Mouse (Mus musculus) forebrain, embryonic 14.5 days (tissue): ENCODE measurements around the gene Atrn. TPM values are rescaled to one million over a fixed set of nuclear protein-coding genes. Genes with fewer than 3 reads are reported as not detected.

ENCODE experiments used
- ATAC-seq: fragments of 200-750 bp; cut with Nextera tagmentation; 2 replicates; pipeline ENCODE4 v1.8.0; 2017; ENCODE audit warnings: mild to moderate bottlenecking, moderate library complexity
- DNase-seq: peaks from one replicate; pipeline ENCODE4 v3.0.0-alpha.2; 2015; ENCODE audit warnings: low spot score
- H3K27ac ChIP-seq: fragments of 300-500 bp; sonication (generic); 2 replicates; pipeline ENCODE4 v1.5.1; 2014; ENCODE audit warnings: low read depth, mild to moderate bottlenecking, control low read depth, low read length, moderate library complexity
- H3K27me3 ChIP-seq: fragments of 300-500 bp; sonication (generic); replicated peaks from 2 replicates; pipeline ENCODE4 v1.6.1; 2014; ENCODE audit warnings: low read length, control low read depth, mixed read lengths; ENCODE audit not compliant: control insufficient read depth, insufficient read depth
- H3K36me3 ChIP-seq: fragments of 300-500 bp; sonication (generic); 2 replicates; pipeline ENCODE4 v1.6.1; 2014; ENCODE audit warnings: low read length, control low read depth; ENCODE audit not compliant: control insufficient read depth, insufficient read depth
- H3K4me1 ChIP-seq: fragments of 300-500 bp; sonication (generic); 2 replicates; pipeline ENCODE4 v1.6.1; 2014; ENCODE audit warnings: antibody characterized with exemption, low read length, control low read depth; ENCODE audit not compliant: control insufficient read depth, insufficient read depth
- H3K4me2 ChIP-seq: fragments of 300-500 bp; sonication (generic); 2 replicates; pipeline ENCODE4 v1.6.1; 2014; ENCODE audit warnings: mild to moderate bottlenecking, control low read depth, low read length
- H3K4me3 ChIP-seq: fragments of 300-500 bp; sonication (generic); 2 replicates; pipeline ENCODE4 v1.5.1; 2014; ENCODE audit warnings: low read depth, low read length, control low read depth
- H3K9ac ChIP-seq: fragments of 300-500 bp; sonication (generic); 2 replicates; pipeline ENCODE4 v1.6.1; 2014; ENCODE audit warnings: mild to moderate bottlenecking, low read length, control low read depth, moderate library complexity
- H3K9me3 ChIP-seq: fragments of 300-500 bp; sonication (generic); replicated peaks from 2 replicates; pipeline ENCODE4 v1.6.1; 2016; ENCODE audit warnings: low read length, control low read depth, mixed read lengths; ENCODE audit not compliant: control insufficient read depth
- WGBS: fragments of 180-500 bp; shearing (Covaris S2); extraction: QIAGEN DNeasy Blood & Tissue Kit; methylation state at CpG from one replicate; pipeline ENCODE4 v1.1.7; 2014; 5-methylcytosine and 5-hydroxymethylcytosine counted together
- polyA plus RNA-seq: library from polyadenylated mRNA; unstranded; fragments of >200 nt; fragmentation: Nextera tagmentation; extraction: Ambion mirVana; gene quantifications from 2 replicates; pipeline ENCODE4 v1.2.1, GENCODE M21; 2014

The Atrn gene
- polyA plus RNA-seq, 1 experiment from 2014 or later = 11.3 TPM

- no peaks in the 10 kb centered on the region for H3K9me3 ChIP-seq
- DNase-seq = no peak
- H3K27me3 ChIP-seq = no peaks in the 10 kb centered on the region
- no peaks in the 10 kb centered on the region for H3K4me1 ChIP-seq
- no peak overlapping the region for H3K4me3 ChIP-seq
- H3K4me2 ChIP-seq = no peak overlapping the region
- no peak overlapping the region for H3K27ac ChIP-seq
- no peak for ATAC-seq
- 97% methylated on average over 1 of the region's 1 CpGs for WGBS
- H3K9ac ChIP-seq = no peak overlapping the region
- H3K36me3 ChIP-seq = peaks cover 37% of the 10 kb centered on the region
These were observed 68.6 kb downstream of the Atrn start for GRCm38 (mm10) chr2:130974928-130975327.

- DNase-seq (no peak), ATAC-seq (no peak)
- Histone ChIP-seq H3K36me3 (peaks cover 28% of the 10 kb centered on the region), H3K27me3 (no peaks in the 10 kb centered on the region), H3K27ac (no peak overlapping the region), H3K9ac (no peak overlapping the region), H3K4me2 (no peak overlapping the region), H3K4me3 (no peak overlapping the region), H3K9me3 (no peaks in the 10 kb centered on the region), H3K4me1 (no peaks in the 10 kb centered on the region)
These were observed 71.3 kb downstream of the Atrn start for GRCm38 (mm10) chr2:130977589-130977988.

- Histone ChIP-seq H3K27ac (no peak overlapping the region), H3K4me3 (no peak overlapping the region), H3K9ac (no peak overlapping the region), H3K36me3 (peaks cover 29% of the 10 kb centered on the region), H3K27me3 (no peaks in the 10 kb centered on the region), H3K4me2 (no peak overlapping the region), H3K4me1 (no peaks in the 10 kb centered on the region), H3K9me3 (no peaks in the 10 kb centered on the region)
- ATAC-seq (no peak), DNase-seq (no peak)
- WGBS = 83% methylated on average over 10 of the region's 10 CpGs
These were observed 72.0 kb downstream of the Atrn start for GRCm38 (mm10) chr2:130978058-130978847.

- no peaks in the 10 kb centered on the region for H3K9me3 ChIP-seq
- no peak for DNase-seq
- no peak overlapping the region for H3K27ac ChIP-seq
- no peak overlapping the region for H3K4me2 ChIP-seq
- no peaks in the 10 kb centered on the region for H3K4me1 ChIP-seq
- H3K4me3 ChIP-seq = no peak overlapping the region
- no peaks in the 10 kb centered on the region for H3K27me3 ChIP-seq
- no peak for ATAC-seq
- H3K36me3 ChIP-seq = peaks cover 22% of the 10 kb centered on the region
- no peak overlapping the region for H3K9ac ChIP-seq
These were observed 72.8 kb downstream of the Atrn start for GRCm38 (mm10) chr2:130979138-130979537.

GRCm38 (mm10) chr2:130992818-130993217 is 86.5 kb downstream of the Atrn start:
- Histone ChIP-seq H3K9ac (no peak overlapping the region), H3K36me3 (peaks cover 21% of the 10 kb centered on the region; the same call in 1 of the 2 replicates), H3K27me3 (no peaks in the 10 kb centered on the region), H3K4me2 (no peak overlapping the region), H3K4me1 (no peaks in the 10 kb centered on the region), H3K4me3 (no peak overlapping the region), H3K9me3 (no peaks in the 10 kb centered on the region), H3K27ac (no peak overlapping the region)
- ATAC-seq (no peak), DNase-seq (no peak)
- 96% methylated on average over 2 of the region's 2 CpGs for WGBS

GRCm38 (mm10) chr2:131009123-131009522 is 102.8 kb downstream of the Atrn start:
- DNase-seq = no peak
- 90% methylated on average over 2 of the region's 2 CpGs for WGBS
- H3K4me2 ChIP-seq = no peak overlapping the region
- H3K4me3 ChIP-seq = no peak overlapping the region
- no peak for ATAC-seq
- H3K4me1 ChIP-seq = no peaks in the 10 kb centered on the region
- H3K36me3 ChIP-seq = peaks cover 46% of the 10 kb centered on the region
- no peak overlapping the region for H3K27ac ChIP-seq
- no peaks in the 10 kb centered on the region for H3K27me3 ChIP-seq
- H3K9ac ChIP-seq = no peak overlapping the region
- no peaks in the 10 kb centered on the region for H3K9me3 ChIP-seq

- no peak overlapping the region for H3K9ac ChIP-seq
- H3K4me1 ChIP-seq = no peaks in the 10 kb centered on the region
- no peaks in the 10 kb centered on the region for H3K27me3 ChIP-seq
- H3K9me3 ChIP-seq = no peaks in the 10 kb centered on the region
- peaks cover 44% of the 10 kb centered on the region for H3K36me3 ChIP-seq
- H3K4me3 ChIP-seq = no peak overlapping the region
- WGBS = 100% methylated on average over 1 of the region's 1 CpGs
- H3K27ac ChIP-seq = no peak overlapping the region
- DNase-seq = no peak
- H3K4me2 ChIP-seq = no peak overlapping the region
- ATAC-seq = no peak
These were observed 104.3 kb downstream of the Atrn start for GRCm38 (mm10) chr2:131010566-131010965.

GRCm38 (mm10) chr2:131025230-131025629 is 118.9 kb downstream of the Atrn start:
- no peak overlapping the region for H3K4me2 ChIP-seq
- H3K36me3 ChIP-seq = peaks cover 43% of the 10 kb centered on the region
- ATAC-seq = no peak
- H3K27ac ChIP-seq = no peak overlapping the region
- no peak overlapping the region for H3K4me3 ChIP-seq
- no peaks in the 10 kb centered on the region for H3K9me3 ChIP-seq
- 94% methylated on average over 2 of the region's 2 CpGs for WGBS
- H3K4me1 ChIP-seq = no peaks in the 10 kb centered on the region
- H3K27me3 ChIP-seq = no peaks in the 10 kb centered on the region
- DNase-seq = no peak
- H3K9ac ChIP-seq = no peak overlapping the region

- H3K4me1 ChIP-seq = no peaks in the 10 kb centered on the region
- DNase-seq = no peak
- no peak overlapping the region for H3K27ac ChIP-seq
- no peak overlapping the region for H3K4me2 ChIP-seq
- H3K9me3 ChIP-seq = no peaks in the 10 kb centered on the region
- H3K36me3 ChIP-seq = peaks cover 32% of the 10 kb centered on the region; the same call in 1 of the 2 replicates
- no peak overlapping the region for H3K9ac ChIP-seq
- no peaks in the 10 kb centered on the region for H3K27me3 ChIP-seq
- no peak overlapping the region for H3K4me3 ChIP-seq
- WGBS = 94% methylated on average over 3 of the region's 3 CpGs
- ATAC-seq = no peak
These were observed 120.6 kb downstream of the Atrn start for GRCm38 (mm10) chr2:131026941-131027340.
